8 mouse cellular contexts compared by ENCODE assay signal in the genomic region with DNA sequence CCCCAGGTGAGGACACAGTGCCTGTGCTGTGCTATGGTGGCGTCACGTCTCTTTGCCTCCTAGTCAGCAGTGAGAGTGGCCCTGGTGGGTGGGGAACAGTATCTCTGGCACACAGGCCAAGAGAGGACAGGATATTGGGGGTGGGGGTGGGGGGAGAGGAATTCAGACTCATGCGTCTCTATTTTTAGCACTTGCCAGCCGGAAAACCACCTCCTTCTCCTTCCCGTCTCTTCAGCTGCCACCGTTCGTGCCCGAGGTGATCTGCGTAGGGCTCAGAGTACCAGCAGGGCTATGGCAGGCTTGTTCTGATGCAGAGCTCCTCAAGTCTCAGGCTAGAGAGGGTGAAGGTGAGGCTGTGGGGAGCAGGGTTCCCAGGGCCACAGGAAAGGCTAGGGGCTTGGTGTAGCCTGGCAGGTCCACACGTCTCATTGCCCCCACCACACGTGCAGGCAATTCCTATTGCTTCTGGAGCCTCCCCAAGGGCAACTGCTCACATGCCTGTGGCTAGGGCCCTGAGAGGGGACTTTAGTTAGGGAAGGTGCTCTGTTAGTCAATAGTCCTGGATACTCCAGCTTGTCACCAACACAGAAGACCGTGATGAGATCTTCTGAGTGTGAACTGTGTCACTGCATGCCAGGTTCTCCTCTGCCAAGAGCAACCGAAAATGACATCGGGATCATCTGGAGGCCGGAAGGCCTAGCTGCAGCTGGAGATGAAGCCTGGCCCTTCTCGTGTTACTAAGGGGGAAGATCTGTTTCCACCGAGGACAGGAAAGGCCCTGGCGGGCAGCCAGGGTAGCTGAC. TPM values are rescaled to one million over a fixed set of nuclear protein-coding genes. Genes with fewer than 3 reads are reported as not detected.
A peak's percentile ranks its signal among the peaks of the same experiment; 100 is the strongest.
DNase-seq lines count a peak whose midpoint lies in the region; ATAC-seq and TF ChIP-seq lines count a peak whose summit lies in the region.

A gene (plus strand): TSS at position 230 of the 803 bp plus-strand sequence.

- ATAC-seq in neural tube, embryonic 13.5 days (ENCODE audit: low read depth): no peak
- ATAC-seq in neural tube, embryonic 15.5 days (ENCODE audit: low FRiP score): no peak
- peak; percentile 30; the same call in 1 of the 2 replicates for ATAC-seq in liver, embryonic 11.5 days (replicated peaks; ENCODE audit: low FRiP score)
- ATAC-seq in stomach, embryonic 15.5 days (ENCODE audit: insufficient read depth, low FRiP score, low read depth): no peak
- ATAC-seq in forebrain, embryonic 13.5 days: no peak

- WGBS in neural tube, embryonic 13.5 days: 80% methylated on average over 18 of the region's 18 CpGs
- 80% methylated on average over 18 of the region's 18 CpGs for WGBS in neural tube, embryonic 15.5 days
- WGBS in kidney, adult 2 months: 34% methylated on average over 18 of the region's 18 CpGs
- 34% methylated on average over 18 of the region's 18 CpGs for WGBS in liver, embryonic 11.5 days
- WGBS in stomach, embryonic 15.5 days: 53% methylated on average over 18 of the region's 18 CpGs
- 82% methylated on average over 18 of the region's 18 CpGs for WGBS in forebrain, embryonic 13.5 days

- H3K27ac ChIP-seq in neural tube, embryonic 13.5 days (replicated peaks): peak within 1 kb of the TSS; percentile 67
- no peak within 1 kb of the TSS for H3K27ac ChIP-seq in neural tube, embryonic 15.5 days (replicated peaks)
- peak within 1 kb of the TSS; percentile 90 for H3K27ac ChIP-seq in kidney, adult 2 months (ENCODE audit: insufficient read depth, low read depth, low read length)
- H3K27ac ChIP-seq in liver, embryonic 11.5 days (ENCODE audit: low read depth, low read length): peak within 1 kb of the TSS; percentile 99
- H3K27ac ChIP-seq in stomach, embryonic 15.5 days: peak within 1 kb of the TSS; percentile 79
- H3K27ac ChIP-seq in forebrain, embryonic 13.5 days: no peak within 1 kb of the TSS

- no peaks in the 10 kb centered on the region for H3K27me3 ChIP-seq in neural tube, embryonic 13.5 days
- no peaks in the 10 kb centered on the region for H3K27me3 ChIP-seq in neural tube, embryonic 15.5 days (replicated peaks)
- no peaks in the 10 kb centered on the region for H3K27me3 ChIP-seq in kidney, adult 2 months (replicated peaks; ENCODE audit: control insufficient read depth, insufficient read depth, low read length)
- no peaks in the 10 kb centered on the region for H3K27me3 ChIP-seq in liver, embryonic 11.5 days (replicated peaks; ENCODE audit: control insufficient read depth, insufficient read depth, low read length)
- no peaks in the 10 kb centered on the region for H3K27me3 ChIP-seq in stomach, embryonic 15.5 days (replicated peaks)
- H3K27me3 ChIP-seq in forebrain, embryonic 13.5 days: peaks cover 8% of the 10 kb centered on the region; the same call in 1 of the 2 replicates

- no peak for TF ChIP-seq POLR2A in kidney, adult 2 months (IDR thresholded peaks at IDR 0.05; ENCODE audit: low read depth, low read length)

- peak; percentile 76 for DNase-seq in adrenal gland, adult 8-10 months
- peak; percentile 84 to 85 for DNase-seq in heart, adult 18-20 months
- peak; percentile 89 for DNase-seq in kidney, adult 2 months
- no peak for DNase-seq in liver, embryonic 11.5 days (ENCODE audit: low spot score)

- TF ChIP-seq CTCF in kidney, adult 2 months (conservative IDR thresholded peaks at IDR 0.05; ENCODE audit: insufficient read depth, insufficient read length, low read depth, low read length): no peak

- no peaks in the 10 kb centered on the region for H3K9me3 ChIP-seq in neural tube, embryonic 13.5 days
- H3K9me3 ChIP-seq in neural tube, embryonic 15.5 days (replicated peaks): no peaks in the 10 kb centered on the region
- no peaks in the 10 kb centered on the region for H3K9me3 ChIP-seq in liver, embryonic 11.5 days (ENCODE audit: control insufficient read depth, low read length)
- no peaks in the 10 kb centered on the region for H3K9me3 ChIP-seq in stomach, embryonic 15.5 days
- no peaks in the 10 kb centered on the region for H3K9me3 ChIP-seq in forebrain, embryonic 13.5 days (replicated peaks)

- no peak within 1 kb of the TSS for H3K4me2 ChIP-seq in neural tube, embryonic 13.5 days
- no peak within 1 kb of the TSS for H3K4me2 ChIP-seq in neural tube, embryonic 15.5 days
- H3K4me2 ChIP-seq in liver, embryonic 11.5 days: peak within 1 kb of the TSS; percentile 76
- H3K4me2 ChIP-seq in stomach, embryonic 15.5 days: no peak within 1 kb of the TSS
- no peak within 1 kb of the TSS for H3K4me2 ChIP-seq in forebrain, embryonic 13.5 days

- H3K4me3 ChIP-seq in neural tube, embryonic 13.5 days: no peak within 1 kb of the TSS
- no peak within 1 kb of the TSS for H3K4me3 ChIP-seq in neural tube, embryonic 15.5 days (replicated peaks)
- H3K4me3 ChIP-seq in kidney, adult 2 months (ENCODE audit: insufficient read depth, low read depth, low read length): no peak within 1 kb of the TSS
- H3K4me3 ChIP-seq in liver, embryonic 11.5 days (ENCODE audit: low read depth, low read length): peak within 1 kb of the TSS; percentile 75
- H3K4me3 ChIP-seq in stomach, embryonic 15.5 days (replicated peaks): no peak within 1 kb of the TSS
- no peak within 1 kb of the TSS for H3K4me3 ChIP-seq in forebrain, embryonic 13.5 days

- H3K36me3 ChIP-seq in neural tube, embryonic 13.5 days: no peaks in the 10 kb centered on the region
- H3K36me3 ChIP-seq in neural tube, embryonic 15.5 days: no peaks in the 10 kb centered on the region
- no peaks in the 10 kb centered on the region for H3K36me3 ChIP-seq in kidney, adult 2 months (ENCODE audit: control insufficient read depth, insufficient read depth, low read length)
- H3K36me3 ChIP-seq in liver, embryonic 11.5 days (ENCODE audit: control insufficient read depth, insufficient read depth, low read length): no peaks in the 10 kb centered on the region
- no peaks in the 10 kb centered on the region for H3K36me3 ChIP-seq in stomach, embryonic 15.5 days
- no peaks in the 10 kb centered on the region for H3K36me3 ChIP-seq in forebrain, embryonic 13.5 days (ENCODE audit: poor library complexity, severe bottlenecking)

- no peak within 1 kb of the TSS for H3K9ac ChIP-seq in neural tube, embryonic 13.5 days
- H3K9ac ChIP-seq in neural tube, embryonic 15.5 days (replicated peaks): no peak within 1 kb of the TSS
- H3K9ac ChIP-seq in liver, embryonic 11.5 days (ENCODE audit: low read depth, low read length): peak within 1 kb of the TSS; percentile 80
- no peak within 1 kb of the TSS for H3K9ac ChIP-seq in stomach, embryonic 15.5 days
- H3K9ac ChIP-seq in forebrain, embryonic 13.5 days: no peak within 1 kb of the TSS

- peaks cover 52% of the 10 kb centered on the region for H3K4me1 ChIP-seq in neural tube, embryonic 13.5 days (replicated peaks)
- peaks cover 45% of the 10 kb centered on the region for H3K4me1 ChIP-seq in neural tube, embryonic 15.5 days
- H3K4me1 ChIP-seq in kidney, adult 2 months (ENCODE audit: control insufficient read depth, insufficient read depth, low read length): peaks cover 55% of the 10 kb centered on the region
- H3K4me1 ChIP-seq in liver, embryonic 11.5 days (replicated peaks; ENCODE audit: control insufficient read depth, insufficient read depth, low read length): peaks cover 85% of the 10 kb centered on the region
- peaks cover 55% of the 10 kb centered on the region for H3K4me1 ChIP-seq in stomach, embryonic 15.5 days
- peaks cover 30% of the 10 kb centered on the region for H3K4me1 ChIP-seq in forebrain, embryonic 13.5 days

RNA-seq across cellular contexts. Expression of the gene that starts here (rescaled TPM):
- 1.8 and 1.9 TPM in 2 replicates for polyA plus RNA-seq in neural tube, embryonic 13.5 days (2015; fragmentation: Nextera tagmentation; extraction: Ambion mirVana)
- polyA plus RNA-seq in neural tube, embryonic 15.5 days (2015; fragmentation: Nextera tagmentation; extraction: Ambion mirVana): 2.6 and 3.0 TPM in 2 replicates
- total RNA-seq in adrenal gland, adult 8-10 months (2022): 10 to 100 TPM; 13.6 to 25.0 (median 18.1) TPM
- total RNA-seq in heart, adult 18-20 months (2021): 10 to 100 TPM; 39.6 to 40.5 TPM
- polyA plus RNA-seq in kidney, adult 2 months (2012; rRNA removed): 39.1 and 43.0 TPM in 2 replicates
- 13.4 and 15.1 TPM in 2 replicates for polyA plus RNA-seq in liver, embryonic 11.5 days (2014; fragmentation: Nextera tagmentation; extraction: Ambion mirVana)
- polyA plus RNA-seq in stomach, embryonic 15.5 days (2015; fragmentation: Nextera tagmentation; extraction: Ambion mirVana): 2.7 and 3.3 TPM in 2 replicates
- polyA plus RNA-seq in forebrain, embryonic 13.5 days (2015; fragmentation: Nextera tagmentation; extraction: Ambion mirVana): 0.93 and 0.97 TPM in 2 replicates

Comparison
In these comparisons a context has a peak if more than half of its experiments do, and no peak if none do; other contexts are left out.
1. H3K27ac ChIP-seq: peak in neural tube, embryonic 13.5 days (single experiment), kidney, adult 2 months (single experiment), liver, embryonic 11.5 days (single experiment) and stomach, embryonic 15.5 days (single experiment); none in neural tube, embryonic 15.5 days (single experiment) and forebrain, embryonic 13.5 days (single experiment).